Comparison of ENCODE assay signal across 12 mouse cellular contexts in genomic region chr19:46644343-46644792, GRCm38 (mm10). TPM values are rescaled to one million over a fixed set of nuclear protein-coding genes. Genes with fewer than 3 reads are reported as not detected.
DNase-seq lines count a peak whose midpoint lies in the region; ATAC-seq and TF ChIP-seq lines count a peak whose summit lies in the region.
"Had no signal": no experiment of that assay in that cellular context is flagged by ENCODE, and none has a peak within 500 bp of the region (broad histone marks: within the 10 kb centered on the region; RNA-seq: fewer than 3 reads in every experiment).

No protein-coding gene starts in this region.

- no peak for DNase-seq in gastrocnemius, adult 2 months
- no peak for DNase-seq in gastrocnemius, postnatal 14 days
- no peak for DNase-seq in lung, postnatal 0 days (ENCODE audit: low spot score)
- no peak for DNase-seq in lung, adult 18-20 months
- DNase-seq in stomach, postnatal 0 days (ENCODE audit: low spot score): no peak
- no peak for DNase-seq in right cerebral cortex, adult 18-20 months
- no peak for DNase-seq in layer of hippocampus, adult 18-20 months (ENCODE audit: low spot score in 2 of 2)
- DNase-seq: embryo, embryonic 11 days; right cerebral cortex, postnatal 4 days had no signal

- no peaks in the 10 kb centered on the region for H3K9me3 ChIP-seq in lung, postnatal 0 days (ENCODE audit: low read length)
- H3K9me3 ChIP-seq in limb, embryonic 15.5 days: no peaks in the 10 kb centered on the region
- no peaks in the 10 kb centered on the region for H3K9me3 ChIP-seq in stomach, postnatal 0 days (ENCODE audit: control insufficient read depth, low read length)

- peak overlapping the region; percentile 65 for H3K4me3 ChIP-seq in gastrocnemius, adult 2 months
- no peak overlapping the region for H3K4me3 ChIP-seq in lung, postnatal 0 days (ENCODE audit: low read depth, low read length)
- H3K4me3 ChIP-seq in limb, embryonic 15.5 days: no peak overlapping the region
- no peak overlapping the region for H3K4me3 ChIP-seq in stomach, postnatal 0 days (ENCODE audit: low read depth, low read length)

- no peak for ATAC-seq in lung, postnatal 0 days
- ATAC-seq in limb, embryonic 15.5 days (ENCODE audit: insufficient number of reproducible peaks, low FRiP score, low TSS enrichment, low read depth): no peak
- ATAC-seq in stomach, postnatal 0 days (ENCODE audit: low FRiP score, low TSS enrichment): no peak

- no peaks in the 10 kb centered on the region for H3K27me3 ChIP-seq in lung, postnatal 0 days (replicated peaks; ENCODE audit: insufficient read depth, low read length)
- no peaks in the 10 kb centered on the region for H3K27me3 ChIP-seq in limb, embryonic 15.5 days
- H3K27me3 ChIP-seq in stomach, postnatal 0 days (ENCODE audit: control insufficient read depth, insufficient read depth, low read length): no peaks in the 10 kb centered on the region

- no peak for TF ChIP-seq EP300 in lung, postnatal 0 days (IDR thresholded peaks at IDR 0.05)
- TF ChIP-seq EP300 in stomach, postnatal 0 days (optimal IDR thresholded peaks at IDR 0.05): no peak

- H3K27ac ChIP-seq in gastrocnemius, adult 2 months: peak overlapping the region; percentile 95
- peak overlapping the region; percentile 64 for H3K27ac ChIP-seq in lung, postnatal 0 days (ENCODE audit: low read length)
- peak overlapping the region; percentile 82 for H3K27ac ChIP-seq in limb, embryonic 15.5 days
- peak overlapping the region; percentile 78 for H3K27ac ChIP-seq in stomach, postnatal 0 days (replicated peaks)

- H3K36me3 ChIP-seq in lung, postnatal 0 days (ENCODE audit: insufficient read depth, low read length): peaks cover 12% of the 10 kb centered on the region
- H3K36me3 ChIP-seq in limb, embryonic 15.5 days: peaks cover 5% of the 10 kb centered on the region; the same call in 1 of the 2 replicates
- H3K36me3 ChIP-seq in stomach, postnatal 0 days (ENCODE audit: control insufficient read depth, insufficient read depth, low read length): peaks cover 4% of the 10 kb centered on the region; the same call in 1 of the 2 replicates

- intact Hi-C loops in gastrocnemius, adult 2 months (cut with DNase I): no loop called here
- intact Hi-C loops in gastrocnemius, postnatal 14 days (cut with DNase I; ENCODE audit: low total_unique reads): no loop called here

- no peak overlapping the region for H3K9ac ChIP-seq in lung, postnatal 0 days (replicated peaks; ENCODE audit: low read depth)
- H3K9ac ChIP-seq in limb, embryonic 15.5 days: no peak overlapping the region
- peak overlapping the region; percentile 27; the same call in 1 of the 2 replicates for H3K9ac ChIP-seq in stomach, postnatal 0 days (ENCODE audit: low read length)

- no peak overlapping the region for H3K4me2 ChIP-seq in lung, postnatal 0 days (replicated peaks; ENCODE audit: low read depth, low read length)
- H3K4me2 ChIP-seq in limb, embryonic 15.5 days: no peak overlapping the region
- H3K4me2 ChIP-seq in stomach, postnatal 0 days (replicated peaks; ENCODE audit: low read depth): no peak overlapping the region

- WGBS in lung, postnatal 0 days: 65% methylated on average over 10 of the region's 10 CpGs
- 75% methylated on average over 10 of the region's 10 CpGs for WGBS in limb, embryonic 15.5 days
- 75% methylated on average over 10 of the region's 10 CpGs for WGBS in stomach, postnatal 0 days

- peaks cover 50% of the 10 kb centered on the region for H3K4me1 ChIP-seq in lung, postnatal 0 days (ENCODE audit: insufficient read depth, low read depth, low read length)
- peaks cover 87% of the 10 kb centered on the region for H3K4me1 ChIP-seq in limb, embryonic 15.5 days
- peaks cover 31% of the 10 kb centered on the region for H3K4me1 ChIP-seq in stomach, postnatal 0 days (replicated peaks; ENCODE audit: control insufficient read depth, insufficient read depth)

- TF ChIP-seq CTCF in gastrocnemius, adult 2 months (IDR thresholded peaks at IDR 0.05): no peak
- no peak for TF ChIP-seq CTCF in lung, postnatal 0 days (IDR thresholded peaks at IDR 0.05)
- TF ChIP-seq CTCF in stomach, postnatal 0 days (IDR thresholded peaks at IDR 0.05; ENCODE audit: low read depth): no peak

RNA-seq across cellular contexts. Expression of gene Cyp17a1, which starts 28.6 kb away (rescaled TPM):
- total RNA-seq in gastrocnemius, adult 2 months (2021): not detected
- not detected for total RNA-seq in gastrocnemius, postnatal 14 days (2021)
- polyA plus RNA-seq in lung, postnatal 0 days (2015; fragmentation: Nextera tagmentation; extraction: Ambion mirVana): 0.08 and 0.12 TPM in 2 replicates
- polyA plus RNA-seq in limb, embryonic 15.5 days (2015; fragmentation: Nextera tagmentation; extraction: Ambion mirVana): 1.9 and 2.7 TPM in 2 replicates
- 0.12 TPM in 1 of 2 replicates, not detected in the other for polyA plus RNA-seq in stomach, postnatal 0 days (2015; fragmentation: Nextera tagmentation; extraction: Ambion mirVana)
- total RNA-seq in layer of hippocampus, adult 18-20 months (2021): not detected
- total RNA-seq: megakaryocyte, adult 5-6 weeks had no signal
- polyA plus RNA-seq: C2C12 had no signal

RNA-seq across cellular contexts. Expression of gene Borcs7, which starts 45.3 kb away (rescaled TPM):
- 10 to 100 TPM; 12.1 to 12.2 TPM for total RNA-seq in gastrocnemius, adult 2 months (2021)
- total RNA-seq in gastrocnemius, postnatal 14 days (2021): 10 to 100 TPM; 14.3 to 16.2 TPM
- 13.0 and 14.3 TPM in 2 replicates for polyA plus RNA-seq in lung, postnatal 0 days (2015; fragmentation: Nextera tagmentation; extraction: Ambion mirVana)
- polyA plus RNA-seq in limb, embryonic 15.5 days (2015; fragmentation: Nextera tagmentation; extraction: Ambion mirVana): 13.5 and 14.3 TPM in 2 replicates
- 15.6 and 17.0 TPM in 2 replicates for polyA plus RNA-seq in stomach, postnatal 0 days (2015; fragmentation: Nextera tagmentation; extraction: Ambion mirVana)
- total RNA-seq in layer of hippocampus, adult 18-20 months (2021): 10 to 100 TPM; 19.1 to 21.2 TPM

RNA-seq across cellular contexts. Expression of gene Wbp1l, which starts 45.5 kb away (rescaled TPM):
- 100 to 1,000 TPM in 1 of 2 experiments, 10 to 100 TPM in 1; 65.4 to 101 TPM for total RNA-seq in gastrocnemius, adult 2 months (2021)
- 10 to 100 TPM; 30.4 to 38.5 TPM for total RNA-seq in gastrocnemius, postnatal 14 days (2021)
- 34.6 and 37.4 TPM in 2 replicates for polyA plus RNA-seq in lung, postnatal 0 days (2015; fragmentation: Nextera tagmentation; extraction: Ambion mirVana)
- 53.4 and 59.3 TPM in 2 replicates for polyA plus RNA-seq in limb, embryonic 15.5 days (2015; fragmentation: Nextera tagmentation; extraction: Ambion mirVana)
- 31.2 and 32.9 TPM in 2 replicates for polyA plus RNA-seq in stomach, postnatal 0 days (2015; fragmentation: Nextera tagmentation; extraction: Ambion mirVana)
- 10 to 100 TPM; 38.1 to 40.1 TPM for total RNA-seq in layer of hippocampus, adult 18-20 months (2021)
